Mouse (Mus musculus) embryonic fibroblast, embryonic 13.5 days (primary cell): ENCODE measurements around the gene Gm7075. TPM values are rescaled to one million over a fixed set of nuclear protein-coding genes. Genes with fewer than 3 reads are reported as not detected.
"Not testable (repeated sequence)": the region's sequence is repeated elsewhere in the genome, so short reads cannot be mapped to it uniquely, and the experiment has no call there.

ENCODE experiments used
- H3K27ac ChIP-seq: 2 replicates; pipeline ENCODE4 v1.5.1; 2012; ENCODE audit warnings: low read length, control low read depth, inconsistent platforms; ENCODE audit not compliant: insufficient read depth
- H3K4me1 ChIP-seq: 2 replicates; pipeline ENCODE4 v1.6.1; 2011; ENCODE audit warnings: low read length; ENCODE audit not compliant: control insufficient read depth, insufficient read depth
- H3K4me3 ChIP-seq: 2 replicates; pipeline ENCODE4 v1.5.1; 2011; ENCODE audit warnings: mild to moderate bottlenecking, control low read depth, low read length; ENCODE audit not compliant: insufficient read depth
- CTCF ChIP-seq: IDR thresholded peaks from 2 replicates; pipeline ENCODE4 v1.5.1; 2011; ENCODE audit warnings: mild to moderate bottlenecking, control low read depth, low read length, moderate library complexity, borderline replicate concordance; ENCODE audit not compliant: insufficient read depth
- POLR2A ChIP-seq: IDR thresholded peaks from 2 replicates; pipeline ENCODE4 v1.6.1; 2011; ENCODE audit warnings: low read depth, mild to moderate bottlenecking, control low read depth, low read length, moderate library complexity
- polyA plus RNA-seq: library from polyadenylated mRNA; stranded (reverse); fragments of >200 nt; gene quantifications from 2 replicates; pipeline ENCODE4 v1.2.4, GENCODE M21; 2011; ENCODE audit warnings: low read depth; ENCODE audit not compliant: missing spikeins, insufficient read length

Gm7075 gene
- not detected in 2 replicates for polyA plus RNA-seq

DNA sequence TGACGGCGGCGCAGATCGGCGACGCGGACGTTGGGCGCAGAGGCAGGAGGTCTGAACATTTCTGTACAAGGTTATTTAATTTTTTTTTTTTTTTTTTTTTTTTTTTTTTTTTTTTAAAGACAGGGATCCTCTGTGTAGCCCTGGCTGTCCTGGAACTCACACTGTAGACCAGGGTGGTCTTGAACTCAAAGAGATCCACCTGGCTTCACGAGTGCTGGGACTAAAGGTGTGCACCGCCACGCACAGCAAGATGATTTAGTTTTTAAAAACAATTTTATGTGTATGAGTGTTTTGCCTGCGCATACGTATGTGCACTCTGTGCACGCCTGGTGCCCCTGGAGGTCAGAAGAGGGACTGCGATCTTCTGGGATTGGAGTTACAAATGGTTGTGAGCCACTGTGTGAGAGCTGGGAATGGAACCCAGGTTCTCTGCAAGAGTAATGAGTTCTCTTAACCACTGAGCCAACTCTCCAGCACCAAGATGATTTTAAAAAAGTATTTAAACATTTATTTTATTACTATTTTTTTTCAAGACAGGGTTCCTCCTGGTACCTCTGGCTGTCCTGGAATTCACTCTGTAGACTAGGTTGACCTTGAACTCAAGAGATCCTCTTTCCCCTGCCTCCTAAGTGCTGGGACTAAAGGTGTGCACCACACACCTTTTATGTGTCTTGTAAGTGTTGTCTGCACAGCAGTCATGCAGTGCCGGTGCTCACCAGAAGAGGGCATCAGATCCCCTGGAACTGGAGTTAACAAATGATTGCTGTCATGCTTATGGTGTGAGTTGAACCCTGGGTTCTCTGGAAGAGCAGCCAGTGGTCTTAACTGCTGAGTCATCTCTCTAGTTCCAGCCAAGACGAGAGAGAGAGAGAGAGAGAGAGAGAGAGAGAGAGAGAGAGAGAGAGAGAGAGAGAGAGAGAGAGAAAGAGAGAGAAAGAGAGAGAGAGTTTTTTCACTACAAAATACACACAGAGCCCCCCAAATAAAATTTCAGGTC is at the start of gene Gm7075:
Gene Gm7075, minus strand, starts transcription at position 51 of the 997 bp plus-strand sequence.
- H3K27ac ChIP-seq: no peak within 1 kb of the TSS
- H3K4me3 ChIP-seq: no peak within 1 kb of the TSS
- H3K4me1 ChIP-seq: no peaks in the 10 kb centered on the region
- TF ChIP-seq POLR2A (no peak), CTCF (peak; percentile 40; the same call in 1 of the 2 replicates)

DNA sequence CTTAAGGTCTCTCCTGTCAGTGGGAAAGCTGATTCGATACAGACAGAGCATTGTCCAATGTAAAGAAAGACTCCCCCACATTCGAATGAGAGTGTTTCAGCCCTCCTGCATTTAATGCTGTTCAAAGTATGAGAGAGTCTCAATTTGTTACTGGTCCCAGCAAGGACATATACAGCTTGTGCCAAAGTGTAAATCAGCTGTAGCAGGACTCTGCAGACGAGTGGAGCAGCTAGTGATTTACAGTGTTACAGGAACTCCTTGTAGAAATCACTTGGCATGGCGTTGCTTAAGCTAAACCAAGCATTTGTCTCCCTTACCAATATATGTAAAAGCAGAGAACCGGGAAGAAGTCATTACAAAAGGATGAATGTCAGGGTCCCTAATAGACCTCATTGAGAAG is 39.3 kb upstream of the Gm7075 start:
- Histone ChIP-seq H3K4me3 (no peak overlapping the region), H3K27ac (no peak overlapping the region), H3K4me1 (no peaks in the 10 kb centered on the region)
- TF ChIP-seq POLR2A: no peak
- TF ChIP-seq CTCF: no peak

DNA sequence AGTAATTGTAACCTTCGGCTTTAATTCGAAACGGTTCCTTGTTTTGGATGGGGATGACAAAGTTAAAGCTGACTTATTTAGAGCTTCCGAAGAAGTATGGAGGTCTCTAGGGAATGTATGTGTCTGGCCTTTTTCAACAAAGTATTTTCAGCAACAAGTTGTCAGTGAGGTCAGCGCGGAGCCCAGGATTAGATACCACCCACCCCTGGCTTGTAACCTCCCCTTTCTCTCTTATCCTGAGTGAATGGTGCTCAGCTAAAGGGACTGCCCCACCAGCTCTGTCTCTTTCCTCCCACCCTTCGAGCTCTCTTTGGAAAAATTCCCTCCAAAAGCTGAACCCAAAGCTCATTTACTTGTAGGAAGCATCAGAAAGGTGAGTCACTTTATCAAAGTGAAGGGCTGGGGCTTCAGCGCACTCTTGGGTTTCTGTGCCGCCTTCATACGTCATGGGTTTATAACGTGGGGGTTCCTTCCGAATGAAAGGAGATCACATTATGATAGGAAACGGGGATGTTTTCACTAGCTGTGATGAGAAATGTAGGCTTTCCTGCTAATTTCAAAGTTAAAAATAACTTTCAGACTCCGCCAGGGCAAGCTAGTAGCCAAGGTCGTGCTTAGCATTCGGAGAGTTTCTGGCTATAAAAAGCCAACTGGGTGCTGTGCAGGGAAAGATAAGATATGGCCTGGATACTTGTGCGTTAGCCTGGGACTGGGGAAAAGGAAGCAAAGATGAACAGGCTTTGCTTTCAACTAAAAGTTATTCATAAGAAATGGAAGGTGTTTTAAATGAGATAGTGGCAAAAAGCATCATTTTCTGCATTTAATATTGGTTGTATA is 35.9 kb upstream of the Gm7075 start:
- TF ChIP-seq CTCF: no peak
- Histone ChIP-seq H3K27ac (no peak overlapping the region), H3K4me3 (no peak overlapping the region), H3K4me1 (no peaks in the 10 kb centered on the region)

DNA sequence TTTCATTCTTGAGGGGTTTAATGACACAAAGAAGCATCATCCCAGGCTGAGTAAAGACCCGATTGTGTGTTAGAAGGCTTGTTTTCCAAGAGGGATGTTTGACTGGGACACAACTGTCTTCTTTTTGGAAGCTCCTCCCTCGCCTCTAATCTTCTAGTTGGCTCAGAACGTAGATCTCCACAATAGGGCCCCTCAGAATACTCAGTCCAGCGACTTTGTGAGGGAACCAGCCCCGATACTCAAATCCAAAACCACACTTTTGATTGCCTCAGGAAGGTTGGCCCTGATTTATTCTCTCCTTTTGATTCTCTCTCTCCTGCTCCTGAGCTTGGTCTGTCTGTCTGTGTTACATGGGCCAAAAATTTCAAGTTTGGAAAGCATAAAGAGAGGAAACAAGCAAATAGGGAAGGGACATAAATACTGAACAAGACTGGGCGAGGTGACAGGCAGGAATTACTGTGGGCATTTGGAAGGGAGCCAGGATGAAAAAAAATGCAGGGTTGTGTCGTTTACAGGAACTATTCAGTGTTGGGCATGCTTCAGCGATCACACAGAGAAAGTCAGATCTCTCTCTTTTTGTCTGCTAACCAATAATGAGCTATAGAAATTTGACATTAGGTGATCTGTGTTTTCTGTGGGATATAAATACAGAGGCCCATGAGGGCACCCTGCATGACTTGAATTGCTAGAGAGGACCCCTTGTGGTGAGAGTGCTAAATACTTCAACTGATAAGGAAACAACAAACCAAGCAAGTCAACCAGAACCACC is 33.7 kb upstream of the Gm7075 start:
- H3K4me1 ChIP-seq: no peaks in the 10 kb centered on the region
- TF ChIP-seq CTCF (no peak), POLR2A (no peak)
- H3K4me3 ChIP-seq: no peak overlapping the region
- no peak overlapping the region for H3K27ac ChIP-seq

DNA sequence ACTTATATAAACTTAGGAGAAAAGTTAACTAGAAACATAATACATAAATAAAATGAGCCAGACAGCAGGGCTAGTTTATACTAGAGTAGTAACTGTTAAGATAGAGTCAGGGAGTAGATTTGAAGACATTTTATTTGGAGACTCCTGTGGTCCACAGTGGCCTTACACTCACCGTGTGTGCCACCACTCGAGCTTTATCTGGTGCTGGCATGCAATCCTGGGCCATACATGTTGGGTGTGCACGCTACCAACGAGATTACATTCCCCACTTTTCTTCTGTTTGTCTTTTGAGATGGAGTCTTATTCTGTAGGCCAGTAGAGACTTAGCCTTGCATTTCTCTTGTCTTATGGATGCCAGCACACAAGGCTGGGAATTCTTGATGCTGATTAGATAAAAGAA is 32.3 kb upstream of the Gm7075 start:
- Histone ChIP-seq H3K4me3 (no peak overlapping the region), H3K4me1 (no peaks in the 10 kb centered on the region), H3K27ac (no peak overlapping the region)
- TF ChIP-seq POLR2A (no peak), CTCF (no peak)

DNA sequence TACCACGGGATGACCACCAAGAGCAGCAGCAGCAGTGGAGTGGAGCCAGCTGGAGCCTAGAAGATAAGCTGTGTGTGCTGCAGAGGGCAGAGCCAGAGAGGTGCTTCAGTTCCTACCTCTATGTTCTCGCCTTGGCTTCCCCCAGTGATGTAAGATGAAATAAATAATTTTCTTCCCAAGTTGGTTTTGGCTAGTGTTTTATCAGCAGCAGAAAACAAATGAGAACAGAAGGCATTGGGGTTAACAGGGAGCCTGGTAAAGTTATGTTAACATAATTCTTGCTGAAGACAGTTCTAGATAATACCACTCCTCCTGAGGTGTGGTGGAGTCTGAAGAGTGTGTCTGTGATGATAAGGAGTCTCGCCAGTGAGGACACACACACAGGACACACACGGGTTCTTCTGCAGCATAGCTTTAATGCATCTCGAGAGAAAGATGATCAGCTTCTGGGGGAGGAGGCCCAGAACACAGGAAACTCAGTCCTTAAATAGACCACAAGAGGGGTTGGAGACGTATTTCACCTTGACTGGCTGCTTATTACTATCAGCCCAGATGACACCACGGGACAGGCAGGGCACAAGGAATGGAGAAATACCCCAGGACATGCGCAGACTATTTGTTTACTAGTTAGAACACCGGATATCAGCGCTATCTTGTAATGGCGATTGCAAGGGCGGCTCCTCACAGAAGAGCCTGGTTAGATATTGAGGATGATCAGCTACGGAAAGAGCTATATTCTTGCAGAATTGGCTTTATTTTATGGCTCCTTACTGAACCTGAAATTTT is 23.2 kb upstream of the Gm7075 start:
- not testable (repeated sequence) for H3K27ac ChIP-seq, H3K4me1 ChIP-seq, H3K4me3 ChIP-seq

DNA sequence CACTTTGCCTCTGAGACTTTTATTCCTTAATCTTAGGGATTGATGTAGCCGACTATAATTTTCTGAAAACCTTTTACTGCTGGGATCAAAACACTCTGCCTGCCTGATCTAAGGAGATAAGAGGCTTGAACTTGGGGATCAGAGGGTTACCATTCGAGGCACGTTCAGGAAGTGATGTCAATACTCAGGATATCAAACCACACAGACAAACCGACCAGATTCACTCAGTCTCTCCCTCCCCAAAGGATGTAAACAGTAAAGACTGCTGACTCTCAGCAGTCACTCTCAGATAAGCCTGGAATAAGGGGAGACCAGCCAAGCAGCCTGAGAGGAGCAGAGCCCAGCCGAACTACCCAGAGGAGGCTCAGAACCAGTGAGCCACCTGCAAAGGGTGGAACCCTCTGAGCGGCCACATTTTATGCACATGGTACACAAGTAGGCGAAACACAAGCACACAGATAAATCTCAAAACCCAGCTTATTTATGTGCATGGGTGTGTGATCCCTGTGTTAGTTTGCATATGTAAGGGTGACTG is 18.2 kb upstream of the Gm7075 start:
- Histone ChIP-seq H3K4me3 (no peak overlapping the region), H3K27ac (no peak overlapping the region), H3K4me1 (no peaks in the 10 kb centered on the region)
- TF ChIP-seq CTCF (no peak), POLR2A (no peak)

DNA sequence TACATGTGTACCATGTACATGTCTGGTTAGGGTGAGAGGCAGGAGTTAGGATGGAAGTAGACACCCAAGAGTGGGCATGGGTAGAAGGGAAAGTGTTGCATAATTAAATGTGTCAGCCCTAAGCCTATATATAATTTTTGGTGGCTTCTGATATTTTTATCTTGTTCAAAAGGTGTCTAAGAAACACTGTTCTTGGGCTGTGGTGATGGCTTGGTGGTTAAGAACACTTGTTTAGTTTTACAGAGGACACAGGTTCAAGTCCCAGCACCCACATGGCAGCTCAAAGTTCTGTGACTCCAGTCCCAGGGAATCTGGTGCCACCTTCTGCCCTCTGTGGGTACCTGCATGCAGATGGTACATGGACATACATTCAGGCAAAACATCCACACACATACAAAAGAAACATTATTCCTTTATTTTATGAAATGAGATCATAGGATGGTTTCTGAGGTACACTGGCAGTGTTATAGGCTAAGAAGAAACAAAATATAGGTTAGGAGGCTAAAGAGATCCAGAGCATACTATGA is 17.2 kb upstream of the Gm7075 start:
- H3K4me3 ChIP-seq: no peak overlapping the region
- H3K27ac ChIP-seq: no peak overlapping the region
- no peaks in the 10 kb centered on the region for H3K4me1 ChIP-seq
- no peak for TF ChIP-seq CTCF
- no peak for TF ChIP-seq POLR2A
